Mouse (Mus musculus): ENCODE results near the gene Wdr59. TPM values are rescaled to one million over a fixed set of nuclear protein-coding genes. Genes with fewer than 3 reads are reported as not detected.
"Not testable (repeated sequence)": the region's sequence is repeated elsewhere in the genome, so short reads cannot be mapped to it uniquely, and the experiment has no call there.

Gene Wdr59
- polyA plus RNA-seq, 1 experiment from 2014 or later, result 5.7 TPM

DNA sequence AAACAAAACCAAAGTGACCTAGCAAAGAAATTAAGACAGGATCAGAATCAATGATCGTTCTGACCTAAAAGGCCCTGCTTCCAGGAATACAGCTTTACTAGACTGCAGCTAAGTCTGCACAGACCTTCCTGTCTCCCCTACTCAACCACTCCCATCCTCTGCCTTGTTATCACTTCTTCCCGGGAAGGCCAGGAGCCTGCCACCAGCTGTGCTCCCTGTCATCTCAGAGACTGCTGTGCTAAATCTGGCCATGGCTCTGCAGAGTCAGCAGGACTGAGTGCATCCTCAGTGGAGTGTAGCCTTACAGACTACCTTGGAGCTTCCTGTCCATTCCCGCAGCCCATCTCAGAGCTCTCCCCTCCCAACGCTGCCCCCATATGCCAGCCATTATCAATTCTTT, 11.5 kb downstream of the Wdr59 start:
- no peak for ATAC-seq (ENCODE audit: low FRiP score)
- no peak overlapping the region for H3K9ac ChIP-seq
- 67% methylated on average over 4 of the region's 4 CpGs for WGBS
- H3K9me3 ChIP-seq, result no peaks in the 10 kb centered on the region
- H3K27ac ChIP-seq, result no peak overlapping the region
- 0 out of 2 replicates have a peak, but pooled peaks cover 6% of the 10 kb centered on the region for H3K4me1 ChIP-seq
- no peak overlapping the region for H3K4me3 ChIP-seq (replicated peaks)
- H3K36me3 ChIP-seq (replicated peaks), result no peaks in the 10 kb centered on the region
- H3K27me3 ChIP-seq, result no peaks in the 10 kb centered on the region
- H3K4me2 ChIP-seq, result no peak overlapping the region

DNA sequence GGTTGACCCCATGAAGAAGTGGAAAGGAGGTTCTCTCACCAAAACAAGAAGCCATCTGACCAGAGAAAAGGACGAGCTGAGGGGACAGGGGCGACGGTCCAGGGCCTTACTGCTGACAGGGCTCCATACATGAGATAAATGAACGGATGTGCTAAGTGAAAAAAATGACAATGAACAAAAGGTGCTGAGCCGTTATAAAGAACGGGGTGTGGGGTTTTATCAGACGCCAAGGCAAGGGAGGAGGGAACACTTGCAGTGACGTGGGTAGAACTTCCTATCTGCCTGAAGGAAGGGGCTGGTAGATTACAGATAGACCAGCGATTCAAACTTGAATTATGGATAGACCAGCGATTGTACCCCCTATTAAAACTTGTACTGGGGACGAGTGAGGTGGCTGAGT, 12.6 kb downstream of the Wdr59 start:
- no peaks in the 10 kb centered on the region for H3K27me3 ChIP-seq
- H3K27ac ChIP-seq, result no peak overlapping the region
- H3K36me3 ChIP-seq (replicated peaks), result 0 out of 2 replicates have a peak, but pooled peaks cover under 1% of the 10 kb centered on the region
- 0 out of 2 replicates have a peak, but pooled peaks cover 6% of the 10 kb centered on the region for H3K4me1 ChIP-seq
- no peak overlapping the region for H3K9ac ChIP-seq
- WGBS, result 85% methylated on average over 11 of the region's 11 CpGs
- no peaks in the 10 kb centered on the region for H3K9me3 ChIP-seq
- no peak for ATAC-seq (ENCODE audit: low FRiP score)
- no peak overlapping the region for H3K4me3 ChIP-seq (replicated peaks)
- no peak overlapping the region for H3K4me2 ChIP-seq

DNA sequence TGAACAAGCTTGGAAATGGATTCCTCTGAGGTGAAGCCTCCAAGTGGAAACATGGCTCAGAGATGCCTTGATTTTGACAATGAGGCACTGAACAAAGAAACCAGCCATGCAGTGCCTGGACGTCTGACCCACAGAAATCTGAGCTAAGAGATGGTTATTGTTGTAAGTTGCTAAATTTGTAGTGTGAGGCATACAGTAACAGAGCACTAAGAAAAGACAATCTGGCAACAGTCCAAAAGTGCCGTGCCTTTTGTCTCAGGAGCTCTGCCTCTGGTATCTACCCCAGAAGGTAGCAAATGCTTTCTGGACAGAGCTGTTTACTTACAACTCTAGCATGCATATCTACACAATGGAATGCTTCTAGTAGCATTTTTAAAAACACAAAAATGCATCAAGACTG, 13.3 kb downstream of the Wdr59 start:
- no peak overlapping the region for H3K27ac ChIP-seq
- H3K9me3 ChIP-seq, result no peaks in the 10 kb centered on the region
- H3K36me3 ChIP-seq (replicated peaks), result peaks cover 5% of the 10 kb centered on the region; the same call in 1 of the 2 replicates
- 0 out of 2 replicates have a peak, but pooled peaks cover 6% of the 10 kb centered on the region for H3K4me1 ChIP-seq
- no peak for ATAC-seq (ENCODE audit: low FRiP score)
- H3K9ac ChIP-seq, result no peak overlapping the region
- no peak overlapping the region for H3K4me2 ChIP-seq
- WGBS, result 34% methylated on average over 2 of the region's 2 CpGs
- no peak overlapping the region for H3K4me3 ChIP-seq (replicated peaks)
- no peaks in the 10 kb centered on the region for H3K27me3 ChIP-seq

DNA sequence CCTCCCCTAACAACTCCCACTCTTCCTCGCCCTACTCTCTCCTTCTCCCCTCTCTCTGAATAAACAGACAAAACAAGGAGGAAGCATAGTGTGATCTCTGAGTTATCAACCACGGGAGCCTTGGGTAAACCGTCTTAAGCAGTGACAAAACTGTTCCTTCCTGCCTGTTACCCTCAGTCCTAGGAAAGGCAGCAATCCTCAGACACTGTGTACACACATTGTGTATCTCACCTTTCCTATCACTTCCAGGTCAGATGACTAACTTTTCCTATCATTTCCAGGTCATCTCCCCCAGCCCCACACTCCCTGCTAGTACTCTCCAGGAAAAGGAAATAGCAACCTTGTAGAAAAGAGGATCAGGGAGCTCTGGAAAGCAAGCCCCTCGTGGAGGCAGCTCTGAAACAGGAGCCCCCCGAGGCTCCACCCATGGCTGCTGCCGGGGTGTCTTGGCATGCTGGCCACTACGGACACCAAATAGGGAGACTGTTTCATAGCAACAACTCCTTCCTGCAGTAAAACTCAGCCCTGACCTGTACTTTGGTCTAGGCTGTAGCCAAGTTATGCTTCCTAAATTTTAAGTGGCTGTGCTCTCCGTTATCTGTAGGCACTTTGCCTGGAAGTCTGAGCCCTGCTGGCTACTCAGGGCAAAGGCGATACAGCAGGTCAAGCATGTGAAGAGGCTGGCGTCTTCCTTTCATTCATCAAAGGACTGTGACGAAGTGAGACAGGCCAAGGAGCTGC, 20.0 kb downstream of the Wdr59 start:
- WGBS, result 76% methylated on average over 11 of the region's 11 CpGs
- ATAC-seq (ENCODE audit: low FRiP score), result no peak

DNA sequence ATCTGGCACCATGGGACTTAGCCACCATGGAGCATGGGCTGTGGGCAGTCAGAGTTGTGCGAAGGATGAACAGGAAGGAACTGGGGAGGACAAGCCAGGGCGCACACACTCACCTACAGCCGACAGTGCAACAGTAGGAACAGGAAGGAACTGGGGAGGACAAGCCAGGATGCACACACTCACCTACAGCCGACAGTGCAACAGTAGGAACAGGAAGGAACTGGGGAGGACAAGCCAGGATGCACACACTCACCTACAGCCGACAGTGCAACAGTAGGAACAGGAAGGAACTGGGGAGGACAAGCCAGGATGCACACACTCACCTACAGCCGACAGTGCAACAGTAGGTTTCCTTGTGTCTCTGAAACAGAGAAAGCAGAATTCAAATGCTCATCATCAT, 23.6 kb downstream of the Wdr59 start:
- not testable (repeated sequence) for H3K27me3 ChIP-seq; H3K4me1 ChIP-seq; H3K9me3 ChIP-seq; H3K9ac ChIP-seq; H3K27ac ChIP-seq; H3K4me3 ChIP-seq (replicated peaks); H3K4me2 ChIP-seq; ATAC-seq (ENCODE audit: low FRiP score)
- 83% methylated on average over 5 of the region's 6 CpGs for WGBS
- H3K36me3 ChIP-seq (replicated peaks), result peaks cover 18% of the 10 kb centered on the region

More for the DNA sequence above, 20.0 kb downstream of the Wdr59 start:
- H3K27ac ChIP-seq, result no peak overlapping the region
- H3K4me1 ChIP-seq, result no peaks in the 10 kb centered on the region
- H3K9me3 ChIP-seq, result no peaks in the 10 kb centered on the region
- peaks cover 16% of the 10 kb centered on the region for H3K36me3 ChIP-seq (replicated peaks)
- H3K4me3 ChIP-seq (replicated peaks), result no peak overlapping the region
- no peak overlapping the region for H3K4me2 ChIP-seq
- no peaks in the 10 kb centered on the region for H3K27me3 ChIP-seq
- H3K9ac ChIP-seq, result no peak overlapping the region

DNA sequence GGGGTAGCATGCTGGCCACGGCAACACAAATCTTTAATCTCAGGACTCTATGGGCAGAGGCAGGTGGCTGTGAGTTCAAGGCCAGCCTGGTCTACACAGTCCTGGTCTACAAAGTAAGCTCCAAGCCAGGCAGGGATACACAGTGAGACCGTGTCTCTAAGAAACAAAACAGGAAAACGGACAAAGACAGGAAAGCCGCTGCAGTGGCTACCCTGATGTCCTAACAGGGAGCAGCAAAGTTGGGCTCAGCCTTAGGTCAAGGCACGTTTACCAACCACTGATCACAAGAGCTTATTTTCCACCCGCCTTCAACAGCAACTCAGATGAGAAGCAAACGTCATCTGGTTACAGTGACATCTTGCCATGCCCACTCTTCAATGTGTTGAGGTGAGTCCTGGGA, 25.6 kb downstream of the Wdr59 start:
- WGBS, result 95% methylated on average over 7 of the region's 7 CpGs
- H3K36me3 ChIP-seq (replicated peaks), result peaks cover 18% of the 10 kb centered on the region
- H3K9me3 ChIP-seq, result no peaks in the 10 kb centered on the region

DNA sequence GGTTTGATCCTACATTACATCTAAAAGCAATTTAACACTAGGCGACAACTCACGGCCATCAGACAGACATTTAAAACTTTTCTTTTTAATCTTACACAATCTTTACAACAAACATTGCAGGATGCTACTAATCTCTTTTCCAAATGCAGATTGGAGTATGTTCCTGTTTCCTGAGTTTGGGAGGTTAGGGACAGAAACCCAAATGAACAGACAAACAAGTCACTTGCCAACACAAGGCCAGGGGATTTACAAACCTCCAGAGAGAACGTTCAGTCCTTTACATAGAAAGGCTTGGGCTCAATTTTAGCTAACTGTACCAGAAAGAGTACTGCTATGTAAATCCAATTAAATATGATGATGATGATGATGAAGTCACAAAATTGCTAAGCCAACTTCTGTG, 28.7 kb downstream of the Wdr59 start:
- Histone ChIP-seq H3K9ac (no peak overlapping the region), H3K9me3 (no peaks in the 10 kb centered on the region), H3K4me2 (no peak overlapping the region), H3K36me3 (replicated peaks) (0 out of 2 replicates have a peak, but pooled peaks cover 8% of the 10 kb centered on the region), H3K4me1 (no peaks in the 10 kb centered on the region), H3K27me3 (no peaks in the 10 kb centered on the region), H3K27ac (no peak overlapping the region), H3K4me3 (replicated peaks) (no peak overlapping the region)
- 95% methylated on average over 3 of the region's 3 CpGs for WGBS
- ATAC-seq (ENCODE audit: low FRiP score), result no peak

More for the DNA sequence above, 25.6 kb downstream of the Wdr59 start:
- H3K27ac ChIP-seq, result no peak overlapping the region
- no peak overlapping the region for H3K4me3 ChIP-seq (replicated peaks)
- H3K27me3 ChIP-seq, result no peaks in the 10 kb centered on the region
- no peak overlapping the region for H3K4me2 ChIP-seq
- H3K9ac ChIP-seq, result no peak overlapping the region
- no peak for ATAC-seq (ENCODE audit: low FRiP score)
- no peaks in the 10 kb centered on the region for H3K4me1 ChIP-seq

DNA sequence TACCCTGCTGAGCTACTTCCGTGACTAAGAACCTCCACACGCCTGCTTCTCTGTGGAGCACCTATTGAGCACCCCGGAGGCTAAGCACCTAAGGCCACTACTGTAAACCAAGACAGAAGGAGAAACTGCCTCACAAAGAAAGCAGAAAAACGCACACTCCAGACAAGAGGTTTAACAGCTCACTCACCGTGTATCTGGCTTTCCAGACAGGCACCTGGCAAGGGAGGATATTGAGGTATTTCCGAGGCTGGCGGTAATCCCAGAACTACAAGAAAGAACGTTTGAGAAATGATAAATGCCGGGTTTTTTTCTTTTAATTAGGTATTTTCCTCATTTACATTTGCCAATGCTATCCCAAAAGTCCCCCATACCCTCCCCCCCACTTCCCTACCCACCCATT, 29.4 kb downstream of the Wdr59 start:
- Histone ChIP-seq H3K9me3 (no peaks in the 10 kb centered on the region), H3K4me3 (replicated peaks) (no peak overlapping the region), H3K27me3 (no peaks in the 10 kb centered on the region), H3K9ac (no peak overlapping the region), H3K27ac (no peak overlapping the region), H3K36me3 (replicated peaks) (0 out of 2 replicates have a peak, but pooled peaks cover 8% of the 10 kb centered on the region), H3K4me2 (no peak overlapping the region), H3K4me1 (no peaks in the 10 kb centered on the region)
- WGBS, result 93% methylated on average over 9 of the region's 9 CpGs
- ATAC-seq (ENCODE audit: low FRiP score), result no peak

DNA sequence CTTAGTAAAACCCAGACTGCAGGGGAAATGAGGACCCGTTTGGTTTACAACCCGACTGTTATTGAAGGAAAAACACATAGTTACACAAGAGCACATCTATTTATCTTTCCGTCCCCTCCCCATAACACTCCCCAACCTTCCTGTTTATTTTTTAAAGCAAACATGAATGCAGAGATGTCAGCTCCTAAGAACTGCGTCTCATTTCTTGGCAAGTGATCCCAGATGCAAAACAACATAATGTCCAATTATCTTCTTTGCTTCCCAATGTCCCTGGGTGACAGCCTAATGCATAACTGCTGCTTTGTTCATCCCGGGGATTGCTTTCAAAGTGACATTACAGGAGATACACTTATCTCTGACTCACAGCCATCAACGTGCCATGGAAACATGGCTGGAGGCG, 30.7 kb downstream of the Wdr59 start:
- H3K27me3 ChIP-seq, result no peaks in the 10 kb centered on the region
- WGBS, result 83% methylated on average over 7 of the region's 7 CpGs
- no peak for ATAC-seq (ENCODE audit: low FRiP score)
- no peaks in the 10 kb centered on the region for H3K9me3 ChIP-seq
- H3K27ac ChIP-seq, result no peak overlapping the region
- no peak overlapping the region for H3K4me2 ChIP-seq
- no peak overlapping the region for H3K4me3 ChIP-seq (replicated peaks)
- 0 out of 2 replicates have a peak, but pooled peaks cover 5% of the 10 kb centered on the region for H3K36me3 ChIP-seq (replicated peaks)
- no peak overlapping the region for H3K9ac ChIP-seq
- H3K4me1 ChIP-seq, result no peaks in the 10 kb centered on the region

DNA sequence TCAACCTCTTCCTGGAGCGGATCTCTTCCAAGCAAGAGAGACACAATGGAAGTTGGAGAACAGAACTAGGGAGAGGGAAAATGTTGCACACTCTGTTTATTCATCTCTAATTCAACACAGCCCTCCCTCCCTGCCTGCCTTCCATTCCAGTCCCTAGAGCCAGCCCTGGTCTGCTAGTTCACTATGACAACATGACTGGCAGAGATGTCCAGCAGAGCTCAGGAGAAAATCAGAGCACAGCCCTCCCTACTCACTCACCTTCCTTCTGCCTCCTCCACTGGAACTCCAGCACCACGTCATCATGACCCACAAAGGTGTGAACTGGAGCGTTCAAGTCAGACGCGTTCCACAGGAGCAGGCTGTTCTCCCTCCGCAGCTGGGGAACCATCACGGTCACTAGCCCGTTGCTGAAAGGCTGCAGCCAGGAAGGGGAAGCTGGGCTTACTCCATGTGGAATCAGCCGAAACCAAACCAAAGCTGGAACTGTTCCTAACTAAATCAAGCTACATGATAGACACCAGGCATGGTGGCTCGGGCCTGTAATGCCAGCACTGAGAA, 31.8 kb downstream of the Wdr59 start:
- Histone ChIP-seq H3K27ac (no peak overlapping the region), H3K36me3 (replicated peaks) (peaks cover 6% of the 10 kb centered on the region; the same call in 1 of the 2 replicates), H3K27me3 (no peaks in the 10 kb centered on the region), H3K9ac (no peak overlapping the region), H3K9me3 (no peaks in the 10 kb centered on the region), H3K4me2 (no peak overlapping the region), H3K4me3 (replicated peaks) (no peak overlapping the region), H3K4me1 (no peaks in the 10 kb centered on the region)
- 91% methylated on average over 10 of the region's 10 CpGs for WGBS
- no peak for ATAC-seq (ENCODE audit: low FRiP score)

DNA sequence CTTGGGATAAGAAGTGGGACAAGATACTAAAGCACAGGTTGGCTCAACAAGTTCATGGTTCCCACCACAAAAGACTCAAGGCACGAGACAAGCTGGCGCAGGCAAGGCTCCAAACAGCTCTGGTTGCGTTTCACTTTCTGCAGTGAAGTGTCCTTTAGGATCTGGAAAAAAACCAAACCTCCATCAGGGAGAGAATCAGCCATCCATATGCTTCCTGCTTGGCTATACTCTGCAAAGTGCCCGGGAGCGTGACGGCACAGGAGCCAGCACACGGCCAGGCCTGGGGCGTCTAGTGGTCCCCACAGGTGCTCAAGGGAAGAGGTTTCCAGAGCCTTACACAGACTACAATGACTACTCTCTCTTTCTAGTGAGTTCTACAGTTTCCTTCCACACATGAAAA, 41.2 kb downstream of the Wdr59 start:
- peaks cover 55% of the 10 kb centered on the region for H3K36me3 ChIP-seq (replicated peaks)
- WGBS, result 96% methylated on average over 8 of the region's 8 CpGs

DNA sequence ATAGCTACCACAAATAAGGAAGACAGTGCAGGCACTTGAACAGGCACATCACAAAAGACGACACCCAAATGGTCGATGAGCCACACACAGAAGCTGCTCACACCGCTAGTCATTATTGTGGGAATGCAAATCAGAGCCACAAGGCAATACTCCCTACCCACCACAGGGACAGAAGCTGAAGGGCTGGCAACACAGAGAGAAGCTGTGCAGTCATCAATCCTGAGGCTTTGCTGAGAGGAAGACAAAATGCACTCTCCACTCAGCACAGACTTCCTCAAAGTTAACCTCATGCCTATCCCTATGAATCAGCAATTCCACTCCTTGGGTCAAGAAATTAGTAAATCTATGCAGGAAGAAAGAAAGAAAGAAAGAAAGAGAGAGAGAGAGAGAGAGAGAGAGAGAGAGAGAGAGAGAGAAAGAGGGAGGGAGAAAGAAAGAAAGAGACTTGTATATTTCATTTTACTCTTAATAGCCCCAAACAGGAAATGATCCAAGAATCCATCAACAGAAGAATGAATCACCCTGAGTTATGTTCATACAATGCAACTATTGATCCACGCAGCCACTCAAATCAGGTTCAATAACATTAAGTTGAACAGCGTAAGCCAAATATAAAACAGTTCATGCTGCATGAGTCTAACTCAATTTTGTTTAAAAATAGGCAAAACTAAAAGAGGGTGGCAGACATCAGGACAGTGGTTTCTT, 44.0 kb downstream of the Wdr59 start:
- 84% methylated on average over 5 of the region's 5 CpGs for WGBS

More for the DNA sequence above, 41.2 kb downstream of the Wdr59 start:
- Histone ChIP-seq H3K27ac (no peak overlapping the region), H3K27me3 (no peaks in the 10 kb centered on the region), H3K9ac (no peak overlapping the region), H3K9me3 (no peaks in the 10 kb centered on the region), H3K4me1 (no peaks in the 10 kb centered on the region), H3K4me2 (no peak overlapping the region), H3K4me3 (replicated peaks) (no peak overlapping the region)
- ATAC-seq (ENCODE audit: low FRiP score), result no peak

More for the DNA sequence above, 44.0 kb downstream of the Wdr59 start:
- no peak overlapping the region for H3K4me3 ChIP-seq (replicated peaks)
- no peaks in the 10 kb centered on the region for H3K27me3 ChIP-seq
- H3K27ac ChIP-seq, result no peak overlapping the region
- no peak for ATAC-seq (ENCODE audit: low FRiP score)
- no peak overlapping the region for H3K9ac ChIP-seq
- H3K4me1 ChIP-seq, result no peaks in the 10 kb centered on the region
- H3K4me2 ChIP-seq, result no peak overlapping the region
- no peaks in the 10 kb centered on the region for H3K9me3 ChIP-seq
- peaks cover 35% of the 10 kb centered on the region for H3K36me3 ChIP-seq (replicated peaks)

Data from forebrain, embryonic 12.5 days (tissue).